Mouse (Mus musculus): ENCODE results near the gene Itgbl1.

Gene Itgbl1

DNA sequence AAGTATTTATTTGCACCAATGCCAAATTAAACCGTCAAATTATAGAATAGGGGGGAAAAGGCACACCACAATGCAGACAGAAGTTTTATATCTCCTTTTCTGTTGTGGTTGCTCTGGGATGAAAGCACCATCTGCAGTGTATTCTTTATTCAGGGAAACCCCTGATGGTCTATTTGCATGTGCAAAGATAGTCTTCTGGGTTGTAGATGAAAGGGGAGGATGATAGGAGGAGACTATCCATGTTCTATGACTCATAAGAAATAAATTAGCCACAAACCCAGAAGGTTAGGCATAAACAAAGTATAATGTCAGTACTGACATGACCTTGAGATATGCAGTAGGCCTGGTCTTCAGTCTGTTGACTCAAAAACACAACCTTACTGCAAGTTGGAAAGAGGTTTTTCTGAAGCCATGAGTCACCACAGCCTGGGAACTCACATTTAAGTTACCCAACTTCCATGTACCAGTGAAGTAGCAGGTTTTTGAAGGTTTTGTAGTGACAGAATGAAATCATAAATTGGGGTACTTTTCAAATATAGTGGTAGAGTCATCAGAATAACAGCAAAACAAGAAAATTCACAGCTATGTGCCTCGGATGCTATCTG lies 330.9 kb downstream of the Itgbl1 start:
- no peak for DNase-seq

Measured in kidney, postnatal 36 days (tissue).